Mouse (Mus musculus): Measurements from ENCODE around the gene Fam181b. TPM values are rescaled to one million over a fixed set of nuclear protein-coding genes. Genes with fewer than 3 reads are reported as not detected.

The Fam181b gene
- polyA plus RNA-seq, 1 experiment from 2014 or later, result 65.4 TPM

DNA sequence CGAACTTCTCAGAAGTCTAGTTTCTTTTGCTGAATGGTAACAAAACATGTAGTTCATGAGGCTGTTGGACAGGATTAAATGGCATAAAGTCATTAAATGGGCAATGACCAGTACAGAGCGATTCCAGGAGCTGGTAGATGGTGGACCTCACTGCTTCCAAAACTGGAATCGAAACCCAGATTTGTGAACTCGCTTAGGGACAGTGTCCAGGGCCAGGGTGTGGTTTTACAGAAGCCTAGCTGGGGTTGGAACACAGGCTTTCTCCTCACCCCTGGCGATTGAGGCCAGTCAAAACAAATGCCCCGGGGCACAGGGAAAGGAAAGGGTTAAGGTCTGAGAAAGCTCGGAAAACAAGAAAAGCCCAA, 263 bp upstream of the Fam181b start:
- Histone ChIP-seq H3K9me3 (no peaks in the 10 kb centered on the region), H3K27ac (replicated peaks) (peak overlapping the region; percentile 85; the same call in 1 of the 2 replicates), H3K4me2 (peak overlapping the region; percentile 62), H3K4me1 (replicated peaks) (peaks cover 29% of the 10 kb centered on the region), H3K9ac (peak overlapping the region; percentile 85), H3K36me3 (no peaks in the 10 kb centered on the region), H3K27me3 (no peaks in the 10 kb centered on the region), H3K4me3 (peak overlapping the region; percentile 91)
- ATAC-seq (ENCODE audit: low FRiP score, low read depth), result peak; percentile 57; the same call in 1 of the 2 replicates
- WGBS, result 12% methylated on average over 7 of the region's 7 CpGs

DNA sequence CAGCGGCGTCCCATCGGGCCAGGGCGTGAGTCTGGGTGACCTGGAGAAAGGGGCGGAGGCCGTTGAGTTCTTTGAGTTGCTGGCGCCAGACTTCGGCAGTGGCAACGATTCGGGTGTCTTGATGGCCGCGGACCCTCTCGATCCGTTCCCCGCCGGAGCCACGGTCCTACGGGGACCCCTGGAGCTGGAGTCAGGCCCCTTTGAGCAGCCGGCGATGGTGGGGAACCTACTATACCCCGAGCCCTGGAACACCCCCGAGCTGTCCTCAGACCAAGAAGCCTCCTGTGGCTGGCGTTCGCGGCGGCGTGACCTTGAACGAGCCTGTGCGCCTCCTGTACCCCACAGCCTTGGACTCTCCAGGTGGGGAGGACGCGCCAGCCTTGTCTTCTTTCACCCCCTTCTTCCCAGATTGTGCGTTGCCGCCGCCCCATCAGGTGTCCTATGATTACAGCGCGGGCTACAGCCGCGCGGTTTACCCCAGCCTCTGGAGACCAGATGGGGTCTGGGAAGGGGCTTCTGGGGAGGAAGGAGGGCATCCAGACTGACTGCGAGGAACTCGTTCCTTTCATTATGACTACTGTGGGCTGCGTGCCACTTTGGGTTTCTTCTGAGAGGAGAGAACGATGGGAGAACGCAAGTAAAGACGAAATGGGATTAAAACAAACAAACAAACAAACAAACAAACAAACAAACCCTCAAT, 1.2 kb downstream of the Fam181b start:
- Histone ChIP-seq H3K9ac (peak overlapping the region; percentile 85), H3K36me3 (no peaks in the 10 kb centered on the region), H3K4me2 (peak overlapping the region; percentile 62), H3K4me3 (peak overlapping the region; percentile 91), H3K27me3 (no peaks in the 10 kb centered on the region), H3K4me1 (replicated peaks) (peaks cover 29% of the 10 kb centered on the region), H3K27ac (replicated peaks) (peak overlapping the region; percentile 85), H3K9me3 (no peaks in the 10 kb centered on the region)
- 0% methylated on average over 45 of the region's 45 CpGs for WGBS
- ATAC-seq (ENCODE audit: low FRiP score, low read depth), result peak; percentile 40

GRCm38 (mm10) chr7:93093371-93094058, 13.8 kb downstream of the Fam181b start:
- WGBS, result 4% methylated on average over 11 of the region's 11 CpGs
- Histone ChIP-seq H3K4me2 (peak overlapping the region; percentile 54), H3K4me1 (replicated peaks) (peaks cover 26% of the 10 kb centered on the region), H3K9me3 (no peaks in the 10 kb centered on the region), H3K9ac (peak overlapping the region; percentile 13; the same call in 1 of the 2 replicates), H3K27ac (replicated peaks) (peak overlapping the region; percentile 80), H3K27me3 (no peaks in the 10 kb centered on the region), H3K4me3 (peak overlapping the region; percentile 18; the same call in 1 of the 2 replicates), H3K36me3 (no peaks in the 10 kb centered on the region)
- peak; percentile 87 for ATAC-seq (ENCODE audit: low FRiP score, low read depth)

- H3K4me3 ChIP-seq, result peak overlapping the region; percentile 26
Observed at GRCm38 (mm10) chr7:93095511-93095910, 15.8 kb downstream of the Fam181b start.

GRCm38 (mm10) chr7:93104776-93105340, 25.2 kb downstream of the Fam181b start:
- no peaks in the 10 kb centered on the region for H3K27me3 ChIP-seq
- H3K27ac ChIP-seq (replicated peaks), result no peak overlapping the region
- H3K36me3 ChIP-seq, result no peaks in the 10 kb centered on the region
- H3K4me2 ChIP-seq, result no peak overlapping the region
- H3K9me3 ChIP-seq, result no peaks in the 10 kb centered on the region
- H3K4me3 ChIP-seq, result no peak overlapping the region
- 85% methylated on average over 2 of the region's 2 CpGs for WGBS
- no peak for ATAC-seq (ENCODE audit: low FRiP score, low read depth)
- no peak overlapping the region for H3K9ac ChIP-seq
- H3K4me1 ChIP-seq (replicated peaks), result no peaks in the 10 kb centered on the region

More at GRCm38 (mm10) chr7:93095511-93095910, 15.8 kb downstream of the Fam181b start:
- 1% methylated on average over 8 of the region's 8 CpGs for WGBS
- peak overlapping the region; percentile 53 for H3K4me2 ChIP-seq
- peak; percentile 81 for ATAC-seq (ENCODE audit: low FRiP score, low read depth)
- H3K9ac ChIP-seq, result no peak overlapping the region; the same call in 1 of the 2 replicates
- no peaks in the 10 kb centered on the region for H3K36me3 ChIP-seq
- peaks cover 26% of the 10 kb centered on the region for H3K4me1 ChIP-seq (replicated peaks)
- no peaks in the 10 kb centered on the region for H3K9me3 ChIP-seq
- H3K27ac ChIP-seq (replicated peaks), result 0 out of 2 replicates have a peak overlapping the region, but pooled peaks have one; percentile 52
- H3K27me3 ChIP-seq, result no peaks in the 10 kb centered on the region

DNA sequence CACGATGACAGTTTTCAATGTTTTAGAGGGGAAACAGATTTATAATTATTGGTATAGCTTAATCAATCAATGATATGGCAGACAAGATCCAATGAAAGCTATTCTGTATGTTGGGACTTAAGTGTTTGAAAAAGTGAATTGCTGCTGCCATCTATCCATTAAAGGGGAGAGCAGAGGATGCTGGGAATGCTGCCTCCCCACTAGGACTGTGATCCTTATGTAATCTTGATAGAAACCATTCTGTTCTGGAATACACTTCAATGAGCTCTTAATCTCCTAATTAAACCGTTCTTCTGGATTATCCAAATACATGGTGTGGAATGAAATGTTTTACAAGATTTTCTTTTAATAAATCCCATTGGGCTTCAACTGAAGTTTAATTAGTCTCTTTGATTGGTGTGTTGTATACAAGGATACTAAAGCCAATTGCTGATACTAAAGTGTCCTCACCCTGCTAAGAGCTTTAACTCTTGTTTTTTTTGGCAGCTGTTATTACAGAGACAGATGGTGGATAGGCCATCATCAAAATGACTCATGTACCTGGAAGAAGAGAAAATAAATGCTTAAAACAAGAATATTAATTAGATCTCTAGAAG, 30.8 kb downstream of the Fam181b start:
- no peak for ATAC-seq (ENCODE audit: low FRiP score, low read depth)

DNA sequence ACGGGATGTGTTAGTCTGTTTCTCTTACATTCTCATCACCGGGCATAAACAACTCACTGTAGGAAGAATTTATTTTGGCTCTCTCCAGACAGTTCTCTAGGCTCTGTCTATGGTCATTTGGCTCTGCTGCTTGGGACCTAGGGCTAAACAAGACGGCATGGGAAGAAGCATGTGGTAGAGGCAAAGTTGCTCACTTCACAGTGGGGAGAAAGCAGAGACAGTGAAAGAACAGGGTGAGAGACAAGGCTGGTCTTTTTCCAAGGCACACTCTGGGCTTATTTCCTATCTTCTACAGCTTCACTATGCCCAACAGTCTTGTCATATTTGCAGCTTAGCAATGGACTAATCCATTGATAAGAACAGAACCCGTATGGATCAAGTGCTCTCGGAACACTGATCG, 31.4 kb downstream of the Fam181b start:
- no peaks in the 10 kb centered on the region for H3K4me1 ChIP-seq (replicated peaks)
- no peaks in the 10 kb centered on the region for H3K27me3 ChIP-seq
- ATAC-seq (ENCODE audit: low FRiP score, low read depth), result no peak
- H3K9me3 ChIP-seq, result no peaks in the 10 kb centered on the region
- no peaks in the 10 kb centered on the region for H3K36me3 ChIP-seq
- H3K4me2 ChIP-seq, result no peak overlapping the region
- H3K27ac ChIP-seq (replicated peaks), result no peak overlapping the region
- 81% methylated on average over 6 of the region's 6 CpGs for WGBS
- H3K9ac ChIP-seq, result no peak overlapping the region
- H3K4me3 ChIP-seq, result no peak overlapping the region

More for the DNA sequence above, 30.8 kb downstream of the Fam181b start:
- H3K9me3 ChIP-seq, result no peaks in the 10 kb centered on the region
- 76% methylated on average over 2 of the region's 2 CpGs for WGBS
- H3K9ac ChIP-seq, result no peak overlapping the region
- no peak overlapping the region for H3K27ac ChIP-seq (replicated peaks)
- H3K4me3 ChIP-seq, result no peak overlapping the region
- H3K4me2 ChIP-seq, result no peak overlapping the region
- no peaks in the 10 kb centered on the region for H3K27me3 ChIP-seq
- H3K4me1 ChIP-seq (replicated peaks), result no peaks in the 10 kb centered on the region
- no peaks in the 10 kb centered on the region for H3K36me3 ChIP-seq

DNA sequence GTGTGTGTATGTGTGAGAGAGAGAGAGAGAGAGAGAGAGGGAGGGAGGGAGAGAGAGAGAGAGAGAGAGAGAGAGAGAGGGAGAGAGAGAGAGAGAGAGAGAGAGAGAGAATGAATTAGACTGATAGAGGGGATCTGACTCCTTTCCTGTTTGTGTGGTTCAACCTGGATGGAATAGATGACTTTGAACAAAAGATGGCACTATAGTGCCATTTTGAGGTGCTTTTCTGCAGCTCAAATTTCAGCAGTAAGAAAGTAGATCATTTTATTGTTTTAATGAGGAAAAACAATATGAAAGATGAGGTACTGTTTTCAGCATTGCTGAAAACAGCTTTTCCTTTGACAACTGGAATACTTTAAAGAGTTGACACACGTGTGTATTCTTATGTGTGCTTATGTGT, 37.9 kb downstream of the Fam181b start:
- no peak for ATAC-seq (ENCODE audit: low FRiP score, low read depth)

GRCm38 (mm10) chr7:93123936-93124335, 44.3 kb downstream of the Fam181b start:
- no peak for ATAC-seq (ENCODE audit: low FRiP score, low read depth)
- WGBS, result 88% methylated on average over 1 of the region's 1 CpGs
- H3K27me3 ChIP-seq, result no peaks in the 10 kb centered on the region

More for the DNA sequence above, 37.9 kb downstream of the Fam181b start:
- Histone ChIP-seq H3K27me3 (no peaks in the 10 kb centered on the region), H3K9me3 (no peaks in the 10 kb centered on the region), H3K27ac (replicated peaks) (no peak overlapping the region), H3K4me3 (no peak overlapping the region), H3K9ac (no peak overlapping the region), H3K4me2 (no peak overlapping the region), H3K4me1 (replicated peaks) (no peaks in the 10 kb centered on the region), H3K36me3 (no peaks in the 10 kb centered on the region)
- 68% methylated on average over 1 of the region's 1 CpGs for WGBS

More at GRCm38 (mm10) chr7:93123936-93124335, 44.3 kb downstream of the Fam181b start:
- no peaks in the 10 kb centered on the region for H3K9me3 ChIP-seq
- no peaks in the 10 kb centered on the region for H3K4me1 ChIP-seq (replicated peaks)
- no peaks in the 10 kb centered on the region for H3K36me3 ChIP-seq
- H3K9ac ChIP-seq, result no peak overlapping the region
- H3K4me3 ChIP-seq, result no peak overlapping the region
- no peak overlapping the region for H3K27ac ChIP-seq (replicated peaks)
- H3K4me2 ChIP-seq, result no peak overlapping the region

Data from hindbrain, embryonic 15.5 days (tissue).